Mouse (Mus musculus) cerebellum, postnatal 4 days (tissue): ENCODE results near the gene Helb.
A peak's percentile ranks its signal among the peaks of the same experiment; 100 is the strongest.
"Not testable (repeated sequence)": the region's sequence is repeated elsewhere in the genome, so short reads cannot be mapped to it uniquely, and the experiment has no call there.

Source experiments
- DNase-seq, 2 experiments: peaks; one replicate each; pipeline ENCODE4 v3.0.0; 2022; ENCODE audit warnings: low spot score in 2 of 2, mixed read lengths in 1 of 2

Helb gene

GRCm38 (mm10) chr10:120112507-120113396 is at the start of gene Helb:
Helb (minus strand) TSS chr10:120112987.
- peak; percentile 94 to 96 for DNase-seq

- DNase-seq, result no peak
Measured at GRCm38 (mm10) chr10:120160533-120160932, 47.7 kb upstream of the Helb start.

- DNase-seq, result no peak
Measured at GRCm38 (mm10) chr10:120153911-120154310, 41.1 kb upstream of the Helb start.

- no peak for DNase-seq
Measured at GRCm38 (mm10) chr10:120151672-120152071, 38.9 kb upstream of the Helb start.

- DNase-seq, result no peak
Measured at GRCm38 (mm10) chr10:120140916-120141516, 28.2 kb upstream of the Helb start.

- no peak for DNase-seq
Measured at GRCm38 (mm10) chr10:120140193-120140592, 27.4 kb upstream of the Helb start.

GRCm38 (mm10) chr10:120136020-120136562 is 23.3 kb upstream of the Helb start:
- DNase-seq, result no peak

GRCm38 (mm10) chr10:120133697-120134096 is 20.9 kb upstream of the Helb start:
- DNase-seq, result no peak

GRCm38 (mm10) chr10:120130621-120131020 is 17.8 kb upstream of the Helb start:
- peak in 1 of 2 experiments; percentile 64 for DNase-seq

- DNase-seq, result no peak
Measured at GRCm38 (mm10) chr10:120128601-120129277, 16.0 kb upstream of the Helb start.

GRCm38 (mm10) chr10:120125465-120125857 is 12.7 kb upstream of the Helb start:
- DNase-seq, result no peak

- DNase-seq, result peak; percentile 83 to 89
Measured at GRCm38 (mm10) chr10:120124801-120125464, 12.1 kb upstream of the Helb start.

- DNase-seq, result no peak
Measured at GRCm38 (mm10) chr10:120123721-120124120, 10.9 kb upstream of the Helb start.

- DNase-seq, result no peak
Measured at GRCm38 (mm10) chr10:120115249-120115648, 2.5 kb upstream of the Helb start.

- no peak for DNase-seq
Measured at GRCm38 (mm10) chr10:120114493-120114892, 1.7 kb upstream of the Helb start.

GRCm38 (mm10) chr10:120113980-120114379 is 1.2 kb upstream of the Helb start:
- no peak for DNase-seq

- not testable (repeated sequence) for DNase-seq
Measured at GRCm38 (mm10) chr10:120113482-120113881, 695 bp upstream of the Helb start.

- DNase-seq, result no peak
Measured at GRCm38 (mm10) chr10:120111691-120112319, 982 bp downstream of the Helb start.

GRCm38 (mm10) chr10:120100806-120101205 is 12.0 kb downstream of the Helb start:
- DNase-seq, result no peak

- no peak for DNase-seq
Measured at GRCm38 (mm10) chr10:120097564-120097963, 15.2 kb downstream of the Helb start.

- DNase-seq, result no peak
Measured at GRCm38 (mm10) chr10:120095716-120096115, 17.1 kb downstream of the Helb start.
